Mouse (Mus musculus): ENCODE results near the gene Abca5.
A peak's percentile ranks its signal among the peaks of the same experiment; 100 is the strongest.

The Abca5 gene

DNA sequence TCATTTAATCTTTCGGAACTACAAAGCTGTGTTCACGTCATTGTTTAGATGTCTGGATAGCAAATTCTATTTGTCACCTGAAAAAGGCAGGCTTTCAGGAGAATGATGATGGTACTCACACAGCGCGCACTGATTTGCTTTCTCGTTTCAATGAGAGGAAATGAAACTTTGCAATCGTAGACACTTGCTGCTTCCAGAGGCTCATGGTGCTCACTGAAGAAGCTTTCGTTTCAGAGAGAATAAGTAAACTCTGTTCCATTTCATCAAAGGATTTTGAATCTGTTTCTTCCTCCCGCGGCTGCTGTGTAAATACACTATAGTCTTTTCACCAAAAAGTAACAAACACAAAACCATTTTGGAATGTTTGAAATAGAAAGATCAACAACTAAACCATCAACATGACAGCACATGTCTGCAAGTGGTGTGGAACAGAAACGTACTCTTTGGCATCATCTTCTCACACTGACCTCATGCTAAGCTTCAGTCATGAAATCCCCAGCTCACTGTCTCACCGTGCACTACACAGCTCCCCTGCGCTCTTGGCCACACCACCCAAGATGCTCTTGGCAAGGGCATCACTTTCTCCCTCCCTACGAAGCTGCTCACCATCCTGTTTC, 39.5 kb downstream of the Abca5 start:
- DNase-seq (ENCODE audit: low spot score): no peak

DNA sequence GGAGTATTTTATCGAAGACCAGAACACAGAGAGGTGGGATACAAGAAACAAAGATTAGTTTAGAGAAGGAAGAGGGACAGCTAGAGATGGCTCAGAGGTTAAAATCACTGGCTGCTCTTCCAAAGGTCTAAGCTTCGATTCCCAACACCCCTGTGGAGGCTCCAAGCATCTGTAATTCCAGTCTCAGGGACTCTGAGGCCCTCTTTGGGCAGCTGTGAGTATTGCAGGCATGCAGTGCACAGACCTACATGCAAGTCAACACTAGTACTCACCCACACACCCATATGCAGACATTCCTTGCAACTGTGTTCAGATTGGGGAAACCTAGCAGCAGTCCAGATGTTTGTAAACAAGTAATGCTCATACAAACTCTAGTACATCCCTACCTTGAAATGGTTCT, 46.9 kb downstream of the Abca5 start:
- DNase-seq (ENCODE audit: low spot score): no peak

DNA sequence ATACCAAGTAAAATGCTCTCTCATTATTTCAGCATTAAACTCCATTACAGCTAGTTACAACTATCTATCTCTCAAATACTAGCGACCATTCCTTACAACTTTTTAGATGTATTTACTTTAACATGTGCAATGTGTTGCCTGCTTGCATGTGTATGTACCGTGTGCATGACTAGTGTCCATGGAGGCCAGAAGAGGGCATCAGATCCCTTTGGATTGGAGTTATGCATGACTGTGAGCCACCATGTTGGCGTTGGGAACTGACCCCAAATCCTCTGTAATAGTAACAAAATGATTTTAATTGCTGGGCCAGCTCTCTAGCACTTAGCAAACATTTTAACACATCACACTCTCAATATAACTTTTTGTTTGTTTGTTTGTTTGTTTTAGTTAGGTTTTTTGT, 49.1 kb downstream of the Abca5 start:
- DNase-seq (ENCODE audit: low spot score): no peak

DNA sequence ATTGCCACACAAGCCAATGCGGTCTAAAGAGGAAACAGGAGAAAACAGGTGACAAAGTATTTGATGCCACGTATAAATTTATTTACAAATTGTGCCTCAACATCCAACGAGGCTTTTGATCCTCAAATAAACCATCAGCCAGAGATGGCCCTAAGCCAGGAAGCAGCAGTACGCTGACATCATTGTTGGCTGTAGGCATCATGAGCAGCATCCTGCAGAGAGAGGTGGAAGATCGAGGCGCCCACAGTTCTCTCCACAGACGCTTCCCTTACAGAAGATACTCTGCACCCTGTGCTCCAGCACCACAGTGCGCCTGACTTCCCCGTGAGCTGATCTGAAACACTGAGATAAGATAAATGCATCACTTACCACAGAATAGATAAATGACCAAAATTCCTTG, 49.8 kb downstream of the Abca5 start:
- no peak for DNase-seq (ENCODE audit: low spot score)

DNA sequence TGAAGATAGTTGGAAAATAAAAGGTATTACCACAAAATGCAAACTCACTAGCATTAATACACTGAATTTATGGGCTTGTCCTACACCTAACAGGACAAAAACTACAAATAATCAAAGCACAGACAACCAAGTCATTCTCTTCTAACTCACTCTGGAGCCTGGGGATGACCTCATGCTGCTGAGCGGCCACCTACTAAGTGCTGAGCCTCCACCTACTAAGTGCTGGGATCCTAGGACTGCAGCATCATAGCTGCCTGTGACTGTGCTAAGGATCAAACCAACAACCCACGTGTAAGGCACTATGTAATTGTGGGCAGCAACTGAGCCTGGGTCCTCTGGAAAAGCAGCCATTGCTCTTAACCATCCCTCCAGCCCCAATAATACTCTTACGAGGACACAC, 51.2 kb downstream of the Abca5 start:
- no peak for DNase-seq (ENCODE audit: low spot score)

DNA sequence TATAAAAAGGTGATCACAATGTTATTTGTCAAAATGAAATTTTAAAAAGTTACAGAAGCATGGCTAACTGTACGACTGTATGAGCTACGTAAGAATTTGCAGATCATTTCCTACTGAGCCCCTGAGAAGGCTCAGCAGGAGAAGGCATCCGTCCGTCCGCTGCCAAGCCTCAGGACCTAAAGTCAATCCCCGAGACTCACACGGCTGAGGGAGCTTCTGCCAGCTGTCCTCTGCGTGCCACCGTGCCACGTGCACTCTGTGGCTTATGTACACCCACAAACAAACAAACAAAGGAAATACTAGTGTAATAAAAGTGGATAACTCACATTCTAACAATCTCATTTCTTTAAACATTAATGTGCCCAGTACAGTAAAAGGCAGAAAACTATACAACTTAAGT, 52.7 kb downstream of the Abca5 start:
- DNase-seq (ENCODE audit: low spot score): no peak

DNA sequence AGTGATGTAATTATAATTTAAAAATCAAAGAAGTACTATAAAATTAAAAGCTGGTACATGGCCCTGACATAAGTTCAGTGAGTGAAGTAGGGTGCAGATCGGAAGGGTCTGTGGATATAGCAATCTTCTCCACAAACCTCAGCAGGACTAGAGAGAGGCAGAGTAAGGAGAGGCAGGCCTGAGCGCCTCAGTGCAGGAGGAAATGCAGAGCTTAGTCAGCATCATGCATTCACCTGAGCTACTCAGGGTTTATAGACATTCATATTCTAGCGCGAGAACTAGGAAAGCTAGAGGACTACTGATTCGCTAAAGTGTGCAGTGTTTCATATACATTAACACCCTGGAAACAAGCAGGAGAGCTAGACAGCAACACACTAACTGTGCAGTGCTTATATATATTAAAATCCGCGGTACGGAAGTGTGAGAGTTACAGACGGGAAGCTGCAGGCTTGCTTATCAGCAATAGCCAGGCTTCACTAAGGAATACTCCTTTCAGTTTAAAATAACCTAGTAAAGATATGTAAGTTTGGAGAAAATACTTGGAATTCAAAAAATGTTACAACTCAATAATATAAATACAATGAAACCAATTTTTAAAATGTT, 53.2 kb downstream of the Abca5 start:
- no peak for DNase-seq (ENCODE audit: low spot score)

DNA sequence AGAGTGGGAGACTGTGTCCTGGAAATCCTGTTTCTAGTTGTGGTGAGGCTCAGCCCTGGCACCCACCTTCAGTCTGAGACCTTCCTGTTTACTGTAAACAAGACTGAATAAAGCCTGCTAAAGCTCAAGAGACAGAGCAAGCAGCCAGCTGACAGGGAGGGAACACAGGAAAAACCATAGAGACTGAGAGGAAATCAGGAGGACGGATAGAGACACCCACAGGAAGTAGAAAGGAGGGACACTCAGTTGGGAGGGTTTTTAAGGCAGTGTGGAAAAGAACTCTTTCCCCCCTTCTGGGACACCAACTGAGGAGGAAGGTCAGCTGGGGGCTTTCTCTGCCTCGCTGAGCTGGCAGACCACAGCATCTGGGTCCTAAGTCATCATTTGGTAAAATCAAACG, 62.7 kb downstream of the Abca5 start:
- no peak for DNase-seq (ENCODE audit: low spot score)

DNA sequence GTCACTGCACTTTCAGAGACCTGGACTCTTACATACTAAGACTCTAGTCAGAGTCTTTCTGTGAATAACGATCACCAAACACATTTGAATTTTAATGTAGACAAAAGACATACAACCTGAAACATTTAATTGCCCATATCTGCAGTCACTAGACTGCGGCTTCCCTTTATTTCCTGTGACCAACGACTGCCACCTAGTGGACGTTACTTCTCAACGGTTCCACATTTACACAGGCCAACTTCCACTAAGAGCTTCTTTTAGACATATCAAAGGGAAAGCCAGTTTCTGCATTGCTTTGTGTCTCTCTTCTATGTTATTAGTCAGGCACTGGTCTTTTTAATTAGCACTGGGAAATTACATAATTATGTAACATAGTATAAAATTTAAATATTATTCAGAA, 65.8 kb downstream of the Abca5 start:
- peak; percentile 44 for DNase-seq (ENCODE audit: low spot score)

DNA sequence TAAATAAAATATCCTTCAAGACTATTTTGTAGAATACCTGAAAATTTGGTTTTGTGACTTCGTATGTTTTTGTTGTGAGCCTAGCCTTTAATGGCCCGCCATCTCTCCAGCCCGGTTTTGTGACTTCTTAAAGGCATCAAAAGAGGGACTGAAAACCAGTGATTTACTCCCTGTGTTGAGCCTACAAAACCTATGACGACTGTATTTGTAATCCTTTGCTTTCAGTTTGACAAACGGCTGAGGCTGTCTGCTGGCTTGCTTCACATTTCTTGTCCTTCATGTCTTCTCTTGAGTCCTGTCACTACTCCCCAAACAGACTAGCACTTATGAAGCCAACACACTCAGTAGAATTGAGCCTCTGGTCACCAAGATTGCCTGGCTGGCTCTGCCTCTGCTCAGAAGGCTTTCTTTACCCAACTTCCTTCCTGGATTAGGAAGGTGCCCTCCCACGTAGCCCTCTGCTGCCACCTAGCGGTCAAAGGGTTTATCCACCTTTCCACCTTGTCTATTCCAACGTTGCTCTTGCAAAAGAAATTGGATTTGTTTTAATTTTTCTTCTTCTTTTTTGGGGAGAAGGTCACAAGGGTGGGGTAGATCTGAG, 69.2 kb downstream of the Abca5 start:
- peak; percentile 85 for DNase-seq (ENCODE audit: low spot score)

DNA sequence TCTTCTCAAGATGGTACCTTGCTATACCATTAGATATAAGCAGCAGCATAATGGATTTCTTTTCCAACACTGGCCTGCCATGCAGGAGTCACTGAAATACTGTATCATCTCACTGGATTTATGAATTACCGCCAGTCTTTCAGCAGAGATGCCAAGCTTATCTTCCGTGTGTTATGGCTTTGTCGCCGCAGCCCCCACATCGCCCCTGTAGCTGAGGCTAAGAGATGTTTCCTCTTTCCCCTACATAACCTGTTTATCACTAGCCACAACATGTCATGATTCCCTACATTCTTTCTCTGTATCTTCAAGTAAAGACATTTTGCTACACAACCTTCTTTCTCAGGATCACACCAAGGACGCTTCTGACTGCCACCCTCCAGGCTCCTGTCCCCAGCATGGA, 70.3 kb downstream of the Abca5 start:
- no peak for DNase-seq (ENCODE audit: low spot score)

DNA sequence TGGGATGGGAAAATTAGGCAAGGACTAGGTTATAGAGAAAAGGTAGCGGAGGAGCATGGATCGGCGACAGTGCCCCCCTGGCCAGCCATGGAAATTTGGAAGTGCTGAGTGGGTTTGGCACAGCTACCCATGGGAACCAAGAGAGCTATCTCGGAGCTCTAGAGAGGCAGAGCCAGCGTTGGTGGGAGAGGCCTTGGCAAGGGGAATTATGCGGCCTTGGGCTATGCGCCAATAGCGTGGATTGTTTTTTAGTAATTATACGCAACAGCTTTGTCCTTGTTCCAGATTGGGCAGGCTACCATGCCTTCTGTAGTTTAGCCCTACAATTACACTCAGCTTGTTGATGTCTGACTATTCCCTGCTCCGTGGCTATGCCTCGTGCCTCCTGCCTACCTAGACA, 70.8 kb downstream of the Abca5 start:
- no peak for DNase-seq (ENCODE audit: low spot score)

DNA sequence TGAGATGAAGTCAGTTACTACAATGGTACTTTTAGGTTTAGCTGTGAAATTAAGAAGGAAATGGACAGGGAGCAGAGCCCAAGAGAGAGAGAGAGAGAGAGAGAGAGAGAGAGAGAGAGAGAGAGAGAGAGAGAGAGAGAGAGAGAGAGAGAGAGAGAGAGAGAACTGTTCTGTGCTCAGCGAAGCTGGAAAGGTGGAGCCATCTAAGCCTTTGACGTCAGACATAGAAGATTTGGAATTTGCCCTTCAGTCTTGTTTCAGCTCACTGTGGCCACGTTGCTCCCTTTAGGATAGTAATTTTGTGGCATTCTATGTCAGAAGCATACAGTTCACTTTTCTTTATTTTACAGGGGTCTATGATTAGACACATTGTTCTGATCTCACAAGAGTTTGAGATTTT, 75.6 kb downstream of the Abca5 start:
- no peak for DNase-seq (ENCODE audit: low spot score)

DNA sequence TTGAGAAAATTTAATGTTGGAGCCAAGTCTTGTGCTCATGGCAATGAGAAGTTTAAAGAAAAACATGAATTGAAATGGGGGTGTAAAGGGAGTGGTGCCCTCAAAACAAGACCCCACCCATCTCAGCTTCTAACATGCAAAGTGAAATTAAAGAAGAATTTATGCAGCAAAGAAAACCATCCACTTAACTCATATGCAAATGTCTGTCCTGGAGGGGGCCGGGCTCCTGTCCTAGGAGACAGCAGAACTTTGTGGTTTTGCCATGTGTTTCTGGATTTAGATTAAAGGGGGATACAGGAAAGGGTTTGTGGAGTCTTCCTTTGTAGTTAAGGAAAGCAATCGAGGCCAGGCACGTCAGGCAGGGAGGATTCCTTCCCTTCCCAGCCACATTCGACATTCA, 79.6 kb downstream of the Abca5 start:
- DNase-seq (ENCODE audit: low spot score): no peak

DNA sequence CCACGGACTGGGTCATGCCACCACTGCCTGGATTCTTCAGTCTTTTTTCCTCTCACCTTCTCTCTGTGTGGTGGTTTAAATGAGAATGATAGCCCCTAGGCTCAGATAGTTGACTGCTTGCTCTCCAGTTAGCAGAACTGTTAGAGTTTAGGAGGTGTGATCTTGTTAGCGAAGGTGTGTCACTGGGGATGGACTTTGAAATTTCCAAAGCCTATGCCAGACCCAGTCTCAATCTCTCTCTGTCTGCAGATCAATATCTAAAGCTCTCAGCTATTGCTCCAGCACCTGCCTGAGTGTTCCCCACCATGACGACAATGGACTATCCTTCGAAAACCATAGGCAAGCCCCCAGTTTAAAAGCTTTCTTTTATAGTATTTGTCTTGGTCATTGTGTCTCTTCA, 80.5 kb downstream of the Abca5 start:
- DNase-seq (ENCODE audit: low spot score): no peak

DNA sequence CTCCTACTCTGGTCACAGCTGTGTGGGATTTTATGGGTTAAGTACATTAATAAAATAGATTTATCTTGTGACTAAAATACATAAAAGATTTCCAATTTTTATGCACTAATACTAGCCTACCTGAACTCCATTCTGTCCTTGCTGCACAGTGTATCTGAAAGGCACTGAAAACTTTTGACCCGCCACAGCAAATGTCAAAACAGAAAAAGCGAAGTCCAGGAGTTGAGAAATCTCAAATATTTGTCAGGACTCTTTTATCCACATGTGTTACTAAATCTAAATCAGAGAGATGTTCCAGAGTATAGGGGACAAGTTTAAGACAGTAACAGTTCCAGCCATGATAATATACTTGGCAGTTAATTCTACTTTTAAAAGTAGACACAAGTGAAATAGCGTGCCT, 85.3 kb downstream of the Abca5 start:
- DNase-seq (ENCODE audit: low spot score): no peak

DNA sequence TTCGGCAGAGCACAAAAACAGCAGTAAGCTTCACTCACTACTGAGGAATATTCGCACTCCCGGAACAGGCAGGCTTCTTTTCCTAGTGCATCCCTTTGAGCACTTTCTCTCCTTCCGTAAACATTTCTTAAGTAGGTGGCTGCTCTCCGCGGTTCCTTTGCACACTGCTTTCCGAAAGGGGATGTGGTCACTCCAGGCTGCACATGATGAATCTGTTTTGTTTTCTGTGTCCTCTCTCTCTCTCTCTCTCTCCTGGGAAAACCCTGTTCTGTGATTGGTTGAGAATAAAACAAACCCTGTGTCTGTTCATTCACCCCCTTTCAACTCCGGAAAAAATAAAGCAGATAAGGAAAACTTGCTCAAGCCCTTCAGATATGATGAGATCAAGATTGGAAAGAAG, 86.0 kb downstream of the Abca5 start, which contains the start of gene Abca6:
Abca6 (minus strand) TSS at position 243 of the 400 bp plus-strand sequence.
- DNase-seq (ENCODE audit: low spot score): peak; percentile 30

DNA sequence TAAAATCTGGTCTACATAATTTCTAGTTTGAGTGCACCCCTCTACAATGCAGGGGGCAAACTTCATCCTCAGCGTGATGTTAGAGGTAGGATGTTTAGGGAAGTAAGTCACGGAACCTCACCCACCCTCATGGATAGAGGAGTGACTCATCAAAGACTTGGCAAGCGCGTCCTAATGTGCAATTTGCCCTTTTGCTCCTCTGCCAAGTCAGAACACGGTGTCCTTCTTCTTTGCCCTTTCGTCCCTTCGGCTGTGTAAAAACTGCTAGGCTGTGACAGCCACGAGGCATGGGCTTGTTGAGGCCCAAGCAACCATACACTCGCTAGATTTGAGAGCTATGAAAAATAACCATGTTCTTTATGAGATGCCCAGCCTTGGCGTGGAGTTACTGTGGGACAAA, 92.8 kb downstream of the Abca5 start:
- DNase-seq (ENCODE audit: low spot score): peak; percentile 9

DNA sequence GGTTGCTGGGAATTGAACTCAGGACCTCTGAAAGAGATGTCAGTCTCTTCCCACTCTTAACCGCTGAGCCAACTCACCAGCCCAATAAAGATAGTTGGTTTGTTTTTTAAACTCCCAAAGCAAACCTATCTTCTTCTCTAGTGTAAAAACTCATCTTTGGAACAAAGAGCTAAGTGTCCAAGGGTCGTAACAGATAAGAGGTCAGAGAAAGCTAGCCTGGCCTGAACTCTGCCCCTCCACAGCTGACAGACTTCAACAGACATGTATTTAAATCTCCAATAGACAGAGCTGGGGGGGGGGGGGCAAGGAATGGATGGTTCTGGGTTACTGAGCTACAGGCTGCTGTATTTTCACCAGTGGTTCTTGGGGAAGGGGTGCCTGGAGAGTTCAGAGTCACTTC, 100.0 kb downstream of the Abca5 start:
- DNase-seq (ENCODE audit: low spot score): no peak

DNA sequence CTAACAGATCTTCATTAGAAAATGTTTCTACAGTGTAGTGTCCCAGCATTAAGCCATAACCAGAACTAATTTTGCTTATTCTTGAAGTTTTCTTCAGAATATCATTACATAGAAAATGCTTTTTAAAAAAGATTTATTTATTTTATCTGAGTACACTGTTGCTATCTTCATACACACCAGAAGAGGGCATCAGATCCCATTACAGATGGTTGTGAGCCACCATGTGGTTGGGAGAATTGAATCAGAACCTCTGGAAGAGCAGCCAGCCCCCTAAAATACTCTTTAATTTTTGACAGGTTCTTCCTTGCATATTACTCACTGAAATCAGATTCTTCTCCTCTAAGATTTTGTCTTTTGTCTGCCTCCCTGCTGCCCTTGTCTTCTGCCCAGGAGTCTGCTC, 104.5 kb downstream of the Abca5 start:
- DNase-seq (ENCODE audit: low spot score): no peak
